Mouse (Mus musculus): ENCODE measurements at regions not wholly inside any gene's neighbourhood (a gene's known extent, or its start where the extent isn't known, plus 50 kb on each side); places are given as distances from the start of the nearest gene placed in this dataset.

GRCm38 (mm10) chr1:42230469-42231040 is 465.0 kb upstream of the Pou3f3 start:
- H3K9me3 ChIP-seq (replicated peaks; ENCODE audit: control insufficient read depth, insufficient read depth, low read length, poor library complexity, severe bottlenecking), result no peaks in the 10 kb centered on the region

GRCm38 (mm10) chr1:42231091-42231490 is 464.5 kb upstream of the Pou3f3 start:
- TF ChIP-seq CTCF (IDR thresholded peaks at IDR 0.05; ENCODE audit: low read depth, low read length) (no peak), EP300 (IDR thresholded peaks at IDR 0.05; ENCODE audit: insufficient read depth, low read depth, low read length) (no peak), POLR2A (IDR thresholded peaks at IDR 0.05; ENCODE audit: insufficient read depth, low read length) (no peak)
- Histone ChIP-seq H3K27me3 (ENCODE audit: control insufficient read depth, insufficient read depth, low read length, poor library complexity, severe bottlenecking) (no peaks in the 10 kb centered on the region), H3K9me3 (replicated peaks; ENCODE audit: control insufficient read depth, insufficient read depth, low read length, poor library complexity, severe bottlenecking) (no peaks in the 10 kb centered on the region), H3K4me1 (ENCODE audit: control insufficient read depth, insufficient read depth, low read length) (no peaks in the 10 kb centered on the region), H3K9ac (ENCODE audit: low read depth, poor library complexity, severe bottlenecking) (no peak overlapping the region), H3K27ac (ENCODE audit: insufficient read depth, low read length) (no peak overlapping the region), H3K36me3 (ENCODE audit: control insufficient read depth, insufficient read depth, low read length, poor library complexity, severe bottlenecking) (no peaks in the 10 kb centered on the region), H3K4me3 (ENCODE audit: low read depth, low read length) (no peak overlapping the region)

More at GRCm38 (mm10) chr1:42230469-42231040, 465.0 kb upstream of the Pou3f3 start:
- H3K4me3 ChIP-seq (ENCODE audit: low read depth, low read length), result no peak overlapping the region
- no peak overlapping the region for H3K9ac ChIP-seq (ENCODE audit: low read depth, poor library complexity, severe bottlenecking)
- H3K27ac ChIP-seq (ENCODE audit: insufficient read depth, low read length), result no peak overlapping the region
- TF ChIP-seq EP300 (IDR thresholded peaks at IDR 0.05; ENCODE audit: insufficient read depth, low read depth, low read length) (no peak), POLR2A (IDR thresholded peaks at IDR 0.05; ENCODE audit: insufficient read depth, low read length) (no peak), CTCF (IDR thresholded peaks at IDR 0.05; ENCODE audit: low read depth, low read length) (no peak)
- no peaks in the 10 kb centered on the region for H3K27me3 ChIP-seq (ENCODE audit: control insufficient read depth, insufficient read depth, low read length, poor library complexity, severe bottlenecking)
- H3K4me1 ChIP-seq (ENCODE audit: control insufficient read depth, insufficient read depth, low read length), result no peaks in the 10 kb centered on the region
- no peaks in the 10 kb centered on the region for H3K36me3 ChIP-seq (ENCODE audit: control insufficient read depth, insufficient read depth, low read length, poor library complexity, severe bottlenecking)

- no peak overlapping the region for H3K27ac ChIP-seq (ENCODE audit: insufficient read depth, low read length)
- H3K9ac ChIP-seq (ENCODE audit: low read depth, poor library complexity, severe bottlenecking), result no peak overlapping the region
- no peaks in the 10 kb centered on the region for H3K36me3 ChIP-seq (ENCODE audit: control insufficient read depth, insufficient read depth, low read length, poor library complexity, severe bottlenecking)
- no peaks in the 10 kb centered on the region for H3K4me1 ChIP-seq (ENCODE audit: control insufficient read depth, insufficient read depth, low read length)
- H3K9me3 ChIP-seq (replicated peaks; ENCODE audit: control insufficient read depth, insufficient read depth, low read length, poor library complexity, severe bottlenecking), result no peaks in the 10 kb centered on the region
- H3K27me3 ChIP-seq (ENCODE audit: control insufficient read depth, insufficient read depth, low read length, poor library complexity, severe bottlenecking), result no peaks in the 10 kb centered on the region
- no peak overlapping the region for H3K4me3 ChIP-seq (ENCODE audit: low read depth, low read length)
- no peak for TF ChIP-seq EP300 (IDR thresholded peaks at IDR 0.05; ENCODE audit: insufficient read depth, low read depth, low read length)
- TF ChIP-seq POLR2A (IDR thresholded peaks at IDR 0.05; ENCODE audit: insufficient read depth, low read length), result no peak
- TF ChIP-seq CTCF (IDR thresholded peaks at IDR 0.05; ENCODE audit: low read depth, low read length), result no peak
Measured at GRCm38 (mm10) chr1:42231897-42232296, 463.7 kb upstream of the Pou3f3 start.

GRCm38 (mm10) chr1:42232716-42233115 is 462.9 kb upstream of the Pou3f3 start:
- TF ChIP-seq CTCF (IDR thresholded peaks at IDR 0.05; ENCODE audit: low read depth, low read length), result no peak
- no peak for TF ChIP-seq POLR2A (IDR thresholded peaks at IDR 0.05; ENCODE audit: insufficient read depth, low read length)
- no peak for TF ChIP-seq EP300 (IDR thresholded peaks at IDR 0.05; ENCODE audit: insufficient read depth, low read depth, low read length)
- no peaks in the 10 kb centered on the region for H3K4me1 ChIP-seq (ENCODE audit: control insufficient read depth, insufficient read depth, low read length)
- H3K9ac ChIP-seq (ENCODE audit: low read depth, poor library complexity, severe bottlenecking), result no peak overlapping the region
- no peak overlapping the region for H3K27ac ChIP-seq (ENCODE audit: insufficient read depth, low read length)
- H3K36me3 ChIP-seq (ENCODE audit: control insufficient read depth, insufficient read depth, low read length, poor library complexity, severe bottlenecking), result no peaks in the 10 kb centered on the region
- H3K9me3 ChIP-seq (replicated peaks; ENCODE audit: control insufficient read depth, insufficient read depth, low read length, poor library complexity, severe bottlenecking), result no peaks in the 10 kb centered on the region
- no peak overlapping the region for H3K4me3 ChIP-seq (ENCODE audit: low read depth, low read length)
- no peaks in the 10 kb centered on the region for H3K27me3 ChIP-seq (ENCODE audit: control insufficient read depth, insufficient read depth, low read length, poor library complexity, severe bottlenecking)

- TF ChIP-seq CTCF (IDR thresholded peaks at IDR 0.05; ENCODE audit: low read depth, low read length), result no peak
- TF ChIP-seq EP300 (IDR thresholded peaks at IDR 0.05; ENCODE audit: insufficient read depth, low read depth, low read length), result no peak
- no peak for TF ChIP-seq POLR2A (IDR thresholded peaks at IDR 0.05; ENCODE audit: insufficient read depth, low read length)
- Histone ChIP-seq H3K9ac (ENCODE audit: low read depth, poor library complexity, severe bottlenecking) (no peak overlapping the region), H3K9me3 (replicated peaks; ENCODE audit: control insufficient read depth, insufficient read depth, low read length, poor library complexity, severe bottlenecking) (no peaks in the 10 kb centered on the region), H3K36me3 (ENCODE audit: control insufficient read depth, insufficient read depth, low read length, poor library complexity, severe bottlenecking) (no peaks in the 10 kb centered on the region), H3K4me1 (ENCODE audit: control insufficient read depth, insufficient read depth, low read length) (no peaks in the 10 kb centered on the region), H3K4me3 (ENCODE audit: low read depth, low read length) (no peak overlapping the region), H3K27me3 (ENCODE audit: control insufficient read depth, insufficient read depth, low read length, poor library complexity, severe bottlenecking) (no peaks in the 10 kb centered on the region), H3K27ac (ENCODE audit: insufficient read depth, low read length) (no peak overlapping the region)
Measured at GRCm38 (mm10) chr1:42233289-42233688, 462.3 kb upstream of the Pou3f3 start.

GRCm38 (mm10) chr1:42236466-42237010 is 459.0 kb upstream of the Pou3f3 start:
- H3K9me3 ChIP-seq (replicated peaks; ENCODE audit: control insufficient read depth, insufficient read depth, low read length, poor library complexity, severe bottlenecking), result no peaks in the 10 kb centered on the region
- H3K9ac ChIP-seq (ENCODE audit: low read depth, poor library complexity, severe bottlenecking), result no peak overlapping the region
- no peaks in the 10 kb centered on the region for H3K4me1 ChIP-seq (ENCODE audit: control insufficient read depth, insufficient read depth, low read length)
- no peaks in the 10 kb centered on the region for H3K36me3 ChIP-seq (ENCODE audit: control insufficient read depth, insufficient read depth, low read length, poor library complexity, severe bottlenecking)
- no peak for TF ChIP-seq EP300 (IDR thresholded peaks at IDR 0.05; ENCODE audit: insufficient read depth, low read depth, low read length)
- TF ChIP-seq CTCF (IDR thresholded peaks at IDR 0.05; ENCODE audit: low read depth, low read length), result no peak
- no peak for TF ChIP-seq POLR2A (IDR thresholded peaks at IDR 0.05; ENCODE audit: insufficient read depth, low read length)
- no peak overlapping the region for H3K27ac ChIP-seq (ENCODE audit: insufficient read depth, low read length)
- no peak overlapping the region for H3K4me3 ChIP-seq (ENCODE audit: low read depth, low read length)
- H3K27me3 ChIP-seq (ENCODE audit: control insufficient read depth, insufficient read depth, low read length, poor library complexity, severe bottlenecking), result no peaks in the 10 kb centered on the region; the same call in 1 of the 2 replicates

Data from ES-Bruce4 (cell line).